Mouse (Mus musculus): Measurements from ENCODE around the gene Ccdc157.

DNA sequence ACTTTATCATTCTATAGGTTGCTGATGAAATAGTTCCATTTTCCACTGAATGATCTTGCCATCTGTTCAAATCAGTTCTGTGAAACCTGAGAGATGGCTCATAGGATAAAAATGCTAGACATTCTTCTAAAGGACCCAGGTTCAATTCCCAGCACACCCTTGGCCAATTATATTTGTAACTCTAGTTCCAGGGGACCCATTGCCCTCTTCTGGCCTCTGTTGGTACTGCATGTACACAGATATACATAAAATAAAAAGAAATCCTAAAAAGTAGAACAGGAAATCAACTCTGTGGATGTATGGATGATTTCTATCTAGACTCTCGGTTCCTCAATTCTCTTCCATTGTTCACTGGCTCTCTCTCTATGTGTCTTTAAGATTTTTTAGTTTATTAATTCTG is 33.0 kb downstream of the Ccdc157 start:
- TF ChIP-seq CTCF (IDR thresholded peaks at IDR 0.05; ENCODE audit: borderline replicate concordance, insufficient read depth, low read depth, low read length) (no peak), POLR2A (IDR thresholded peaks at IDR 0.05; ENCODE audit: borderline replicate concordance, insufficient read depth, low read length) (no peak)

All from cerebellum, adult 2 months (tissue).